Mouse (Mus musculus) liver, postnatal 0 days (tissue): ENCODE measurements around the gene Adipoq.

Source experiments
- CTCF ChIP-seq: sonication (generic); IDR thresholded peaks from 2 replicates; pipeline ENCODE4 v1.5.1; 2016; ENCODE audit warnings: antibody characterized with exemption, low read depth
- EP300 ChIP-seq: IDR thresholded peaks from 2 replicates; pipeline ENCODE4 v1.6.1; 2016; ENCODE audit warnings: antibody characterized with exemption, low read depth, mild to moderate bottlenecking

- no peak for TF ChIP-seq CTCF
- TF ChIP-seq EP300: no peak
Observed at GRCm38 (mm10) chr16:23162116-23162515, 15.8 kb downstream of the Adipoq start.
